Mouse (Mus musculus) erythroblast, embryonic 14.5 days (primary cell): ENCODE data around the gene Qrfp.

ENCODE experiments used
- GATA1 ChIP-seq: IDR thresholded peaks from 2 replicates; pipeline ENCODE4 v1.6.1; 2012; ENCODE audit warnings: low read length, inconsistent platforms, mixed read lengths
- TAL1 ChIP-seq: IDR thresholded peaks from 3 replicates; pipeline ENCODE4 v1.6.1; 2012; ENCODE audit warnings: low read length, inconsistent platforms, mixed read lengths

- TF ChIP-seq GATA1 (no peak), TAL1 (no peak)
Measured at GRCm38 (mm10) chr2:31762853-31763252, 47.5 kb downstream of the Qrfp start.
